Mouse (Mus musculus): ENCODE measurements around the gene Rnf7. TPM values are rescaled to one million over a fixed set of nuclear protein-coding genes. Genes with fewer than 3 reads are reported as not detected.

The Rnf7 gene
- polyA plus RNA-seq, 1 experiment = 115 TPM

- Histone ChIP-seq H3K4me3 (ENCODE audit: low read depth, low read length) (no peak overlapping the region), H3K27me3 (ENCODE audit: control insufficient read depth, insufficient read depth, low read length, poor library complexity, severe bottlenecking) (no peaks in the 10 kb centered on the region), H3K9ac (ENCODE audit: low read depth, poor library complexity, severe bottlenecking) (no peak overlapping the region), H3K36me3 (ENCODE audit: control insufficient read depth, insufficient read depth, low read length, poor library complexity, severe bottlenecking) (no peaks in the 10 kb centered on the region), H3K4me1 (ENCODE audit: control insufficient read depth, insufficient read depth, low read length) (no peaks in the 10 kb centered on the region), H3K27ac (ENCODE audit: insufficient read depth, low read length) (no peak overlapping the region), H3K9me3 (replicated peaks; ENCODE audit: control insufficient read depth, insufficient read depth, low read length, poor library complexity, severe bottlenecking) (no peaks in the 10 kb centered on the region)
- TF ChIP-seq CTCF (IDR thresholded peaks at IDR 0.05; ENCODE audit: low read depth, low read length) (no peak), POLR2A (IDR thresholded peaks at IDR 0.05; ENCODE audit: insufficient read depth, low read length) (no peak), EP300 (IDR thresholded peaks at IDR 0.05; ENCODE audit: insufficient read depth, low read depth, low read length) (no peak)
Observed at GRCm38 (mm10) chr9:96431081-96431480, 47.4 kb downstream of the Rnf7 start.

GRCm38 (mm10) chr9:96428336-96429046, 50.0 kb downstream of the Rnf7 start:
- H3K36me3 ChIP-seq (ENCODE audit: control insufficient read depth, insufficient read depth, low read length, poor library complexity, severe bottlenecking) = no peaks in the 10 kb centered on the region
- H3K4me3 ChIP-seq (ENCODE audit: low read depth, low read length) = no peak overlapping the region
- no peak for TF ChIP-seq CTCF (IDR thresholded peaks at IDR 0.05; ENCODE audit: low read depth, low read length)
- TF ChIP-seq EP300 (IDR thresholded peaks at IDR 0.05; ENCODE audit: insufficient read depth, low read depth, low read length) = no peak
- no peak overlapping the region for H3K27ac ChIP-seq (ENCODE audit: insufficient read depth, low read length)
- H3K4me1 ChIP-seq (ENCODE audit: control insufficient read depth, insufficient read depth, low read length) = no peaks in the 10 kb centered on the region
- no peaks in the 10 kb centered on the region for H3K27me3 ChIP-seq (ENCODE audit: control insufficient read depth, insufficient read depth, low read length, poor library complexity, severe bottlenecking)
- H3K9me3 ChIP-seq (replicated peaks; ENCODE audit: control insufficient read depth, insufficient read depth, low read length, poor library complexity, severe bottlenecking) = no peaks in the 10 kb centered on the region
- H3K9ac ChIP-seq (ENCODE audit: low read depth, poor library complexity, severe bottlenecking) = no peak overlapping the region

- Histone ChIP-seq H3K36me3 (ENCODE audit: control insufficient read depth, insufficient read depth, low read length, poor library complexity, severe bottlenecking) (no peaks in the 10 kb centered on the region), H3K9ac (ENCODE audit: low read depth, poor library complexity, severe bottlenecking) (no peak overlapping the region), H3K27ac (ENCODE audit: insufficient read depth, low read length) (no peak overlapping the region), H3K4me1 (ENCODE audit: control insufficient read depth, insufficient read depth, low read length) (no peaks in the 10 kb centered on the region), H3K4me3 (ENCODE audit: low read depth, low read length) (no peak overlapping the region), H3K9me3 (replicated peaks; ENCODE audit: control insufficient read depth, insufficient read depth, low read length, poor library complexity, severe bottlenecking) (no peaks in the 10 kb centered on the region), H3K27me3 (ENCODE audit: control insufficient read depth, insufficient read depth, low read length, poor library complexity, severe bottlenecking) (no peaks in the 10 kb centered on the region)
- TF ChIP-seq CTCF (IDR thresholded peaks at IDR 0.05; ENCODE audit: low read depth, low read length) = peak; percentile 10
- no peak for TF ChIP-seq POLR2A (IDR thresholded peaks at IDR 0.05; ENCODE audit: insufficient read depth, low read length)
Observed at GRCm38 (mm10) chr9:96424027-96424426, 54.4 kb downstream of the Rnf7 start.

Other genes starting within 250 kb of the Rnf7 start
- gene Atp1b3, start 114.2 kb downstream of the Rnf7 start, polyA plus RNA-seq (2011; ENCODE audit: insufficient read depth, insufficient read length, low read depth, missing spikeins) = 133 and 146 TPM in 2 replicates
- not detected in 2 replicates for gene Gm28729, start 46.6 kb upstream of the Rnf7 start, polyA plus RNA-seq (2011; ENCODE audit: insufficient read depth, insufficient read length, low read depth, missing spikeins)
- 16.9 and 18.3 TPM in 2 replicates for gene Rasa2, start 152.9 kb upstream of the Rnf7 start, polyA plus RNA-seq (2011; ENCODE audit: insufficient read depth, insufficient read length, low read depth, missing spikeins)

Measured in ES-Bruce4 (cell line).